Mouse (Mus musculus): ENCODE results near the gene Gpr68. TPM values are rescaled to one million over a fixed set of nuclear protein-coding genes. Genes with fewer than 3 reads are reported as not detected.

Gene Gpr68
- total and polyA plus RNA-seq, 3 experiments, result 0.04 TPM; not detected in 2

- H3K4me1 ChIP-seq (ENCODE audit: control insufficient read depth in 1 of 2, insufficient read depth in 2 of 2, low read length in 2 of 2), result no peaks in the 10 kb centered on the region
- no peak overlapping the region for H3K9ac ChIP-seq (ENCODE audit: control insufficient read depth, low read depth, low read length, poor library complexity, severe bottlenecking)
- TF ChIP-seq POLR2A (IDR thresholded peaks at IDR 0.05; ENCODE audit: control insufficient read depth in 1 of 2, insufficient read depth in 1 of 2, low read depth in 1 of 2, low read length in 2 of 2, poor library complexity in 1 of 2) (no peak), E2F4 (IDR thresholded peaks at IDR 0.05; ENCODE audit: borderline replicate concordance, low read depth, low read length) (no peak), ZMIZ1 (IDR thresholded peaks at IDR 0.05; ENCODE audit: low read depth, low read length) (no peak), ZNF384 (IDR thresholded peaks at IDR 0.05; ENCODE audit: low read depth, low read length) (no peak), RCOR1 (IDR thresholded peaks at IDR 0.05; ENCODE audit: low read depth, low read length) (no peak), ZC3H11A (IDR thresholded peaks at IDR 0.05; ENCODE audit: low read depth, low read length) (no peak), MAFK (IDR thresholded peaks at IDR 0.05; ENCODE audit: borderline replicate concordance, low read depth, low read length) (no peak), JUND (IDR thresholded peaks at IDR 0.05; ENCODE audit: low read depth, low read length) (no peak), KAT2A (conservative IDR thresholded peaks at IDR 0.05; ENCODE audit: low read depth, low read length) (no peak), MAX (IDR thresholded peaks at IDR 0.05; ENCODE audit: low read length) (no peak), TCF12 (IDR thresholded peaks at IDR 0.05; ENCODE audit: low read depth, low read length) (no peak), CTCF (IDR thresholded peaks at IDR 0.05 in 2 of 3, conservative IDR thresholded peaks at IDR 0.05 in 1 of 3; ENCODE audit: control insufficient read depth in 1 of 3, insufficient read depth in 1 of 3, low read depth in 2 of 3, low read length in 3 of 3, poor library complexity in 1 of 3, severe bottlenecking in 1 of 3) (no peak), ZKSCAN1 (IDR thresholded peaks at IDR 0.05; ENCODE audit: low read depth, low read length) (no peak), GATA1 (IDR thresholded peaks at IDR 0.05; ENCODE audit: low read depth, low read length) (no peak), MYB (IDR thresholded peaks at IDR 0.05; ENCODE audit: low read depth, low read length) (no peak), CHD2 (IDR thresholded peaks at IDR 0.05; ENCODE audit: low read length) (no peak), NELFE (IDR thresholded peaks at IDR 0.05; ENCODE audit: low read depth, low read length) (no peak), SIN3A (IDR thresholded peaks at IDR 0.05; ENCODE audit: low read length) (no peak), MAZ (IDR thresholded peaks at IDR 0.05; ENCODE audit: low read depth, low read length) (no peak), SMC3 (IDR thresholded peaks at IDR 0.05; ENCODE audit: low read depth, low read length) (no peak)
- no peak overlapping the region for H3K4me3 ChIP-seq (ENCODE audit: control insufficient read depth in 1 of 2, insufficient read depth in 1 of 2, low read depth in 2 of 2, low read length in 2 of 2)
- DNase-seq (ENCODE audit: low read depth, low spot score), result no peak
- H3K79me2 ChIP-seq (ENCODE audit: control insufficient read depth, insufficient read depth, low read length, poor library complexity), result no peaks in the 10 kb centered on the region
- H3K27me3 ChIP-seq (ENCODE audit: control insufficient read depth in 1 of 2, insufficient read depth in 2 of 2, low read length in 2 of 2), result peaks cover 17 to 18% of the 10 kb centered on the region in 2 experiments
- no peak overlapping the region for H3K27ac ChIP-seq (ENCODE audit: control insufficient read depth, low read depth, low read length)
- no peaks in the 10 kb centered on the region for H3K9me3 ChIP-seq (replicated peaks; ENCODE audit: insufficient read depth, low read length)
- H3K36me3 ChIP-seq (ENCODE audit: control insufficient read depth in 1 of 2, insufficient read depth in 2 of 2, low read length in 2 of 2), result no peaks in the 10 kb centered on the region
Observed at GRCm38 (mm10) chr12:100901386-100901785, 6.6 kb downstream of the Gpr68 start.

DNA sequence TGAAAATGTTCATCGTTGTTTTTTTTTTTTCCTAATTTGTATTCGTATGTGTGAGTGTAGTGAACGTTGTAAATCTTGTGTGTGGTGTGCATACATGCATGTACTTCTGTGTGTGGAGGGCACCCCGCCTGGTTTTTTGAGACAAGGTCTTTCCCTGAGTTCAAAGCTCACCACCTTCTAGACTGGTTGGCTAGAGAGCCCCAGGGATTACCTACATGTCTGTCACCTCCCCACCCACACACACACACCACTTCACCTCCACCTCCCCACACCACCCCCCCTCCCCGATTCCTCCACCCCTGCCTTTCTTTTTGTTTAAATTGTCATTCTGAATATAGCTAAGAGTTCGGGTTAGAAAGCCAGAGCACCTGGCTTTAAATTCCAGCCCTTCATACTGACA, 7.1 kb downstream of the Gpr68 start:
- Histone ChIP-seq H3K79me2 (ENCODE audit: control insufficient read depth, insufficient read depth, low read length, poor library complexity) (no peaks in the 10 kb centered on the region), H3K4me3 (ENCODE audit: control insufficient read depth in 1 of 2, insufficient read depth in 1 of 2, low read depth in 2 of 2, low read length in 2 of 2) (no peak overlapping the region), H3K27me3 (ENCODE audit: control insufficient read depth in 1 of 2, insufficient read depth in 2 of 2, low read length in 2 of 2) (peaks cover 17 to 18% of the 10 kb centered on the region in 2 experiments), H3K9ac (ENCODE audit: control insufficient read depth, low read depth, low read length, poor library complexity, severe bottlenecking) (no peak overlapping the region), H3K36me3 (ENCODE audit: control insufficient read depth in 1 of 2, insufficient read depth in 2 of 2, low read length in 2 of 2) (no peaks in the 10 kb centered on the region), H3K9me3 (replicated peaks; ENCODE audit: insufficient read depth, low read length) (no peaks in the 10 kb centered on the region), H3K4me1 (ENCODE audit: control insufficient read depth in 1 of 2, insufficient read depth in 2 of 2, low read length in 2 of 2) (no peaks in the 10 kb centered on the region), H3K27ac (ENCODE audit: control insufficient read depth, low read depth, low read length) (no peak overlapping the region)
- no peak for DNase-seq (ENCODE audit: low read depth, low spot score)
- TF ChIP-seq JUND (IDR thresholded peaks at IDR 0.05; ENCODE audit: low read depth, low read length) (no peak), MYC (IDR thresholded peaks at IDR 0.05; ENCODE audit: low read depth, low read length) (no peak), MXI1 (IDR thresholded peaks at IDR 0.05; ENCODE audit: low read depth, low read length) (no peak), ZKSCAN1 (IDR thresholded peaks at IDR 0.05; ENCODE audit: low read depth, low read length) (no peak), TAL1 (IDR thresholded peaks at IDR 0.05; ENCODE audit: low read length) (no peak), MYB (IDR thresholded peaks at IDR 0.05; ENCODE audit: low read depth, low read length) (no peak), ELF1 (IDR thresholded peaks at IDR 0.05; ENCODE audit: low read depth, low read length) (no peak), CTCF (IDR thresholded peaks at IDR 0.05 in 2 of 3, conservative IDR thresholded peaks at IDR 0.05 in 1 of 3; ENCODE audit: control insufficient read depth in 1 of 3, insufficient read depth in 1 of 3, low read depth in 2 of 3, low read length in 3 of 3, poor library complexity in 1 of 3, severe bottlenecking in 1 of 3) (no peak), MAX (IDR thresholded peaks at IDR 0.05; ENCODE audit: low read length) (no peak), EP300 (IDR thresholded peaks at IDR 0.05; ENCODE audit: low read depth in 1 of 2, low read length in 2 of 2) (no peak), E2F4 (IDR thresholded peaks at IDR 0.05; ENCODE audit: borderline replicate concordance, low read depth, low read length) (no peak), ZNF384 (IDR thresholded peaks at IDR 0.05; ENCODE audit: low read depth, low read length) (no peak), MAFK (IDR thresholded peaks at IDR 0.05; ENCODE audit: borderline replicate concordance, low read depth, low read length) (no peak), USF1 (IDR thresholded peaks at IDR 0.05; ENCODE audit: low read depth, low read length) (no peak)

All from MEL (cell line).